Mouse (Mus musculus) brain, embryonic 18.5 days (tissue): ENCODE results near the gene Rbbp5.
"Not testable (repeated sequence)": the region's sequence is repeated elsewhere in the genome, so short reads cannot be mapped to it uniquely, and the experiment has no call there.

ENCODE experiments used
- DNase-seq: peaks from one replicate; pipeline ENCODE4 v3.0.0-alpha.2; 2012; ENCODE audit warnings: low read depth, low spot score

Gene Rbbp5

GRCm38 (mm10) chr1:132476928-132477691 lies at the start of gene Rbbp5:
Gene Rbbp5 (plus strand): TSS chr1:132477365.
- peak; percentile 78 for DNase-seq

GRCm38 (mm10) chr1:132430818-132431217 lies 46.3 kb upstream of the Rbbp5 start:
- no peak for DNase-seq

GRCm38 (mm10) chr1:132431716-132432115 lies 45.4 kb upstream of the Rbbp5 start:
- DNase-seq = no peak

GRCm38 (mm10) chr1:132433349-132433748 lies 43.8 kb upstream of the Rbbp5 start:
- DNase-seq = no peak

- no peak for DNase-seq
Observed at GRCm38 (mm10) chr1:132434032-132434431, 43.1 kb upstream of the Rbbp5 start.

GRCm38 (mm10) chr1:132436320-132436958 lies 40.7 kb upstream of the Rbbp5 start:
- DNase-seq = no peak

- no peak for DNase-seq
Observed at GRCm38 (mm10) chr1:132436960-132437359, 40.2 kb upstream of the Rbbp5 start.

GRCm38 (mm10) chr1:132437389-132437788 lies 39.8 kb upstream of the Rbbp5 start:
- DNase-seq = no peak

- DNase-seq = no peak
Observed at GRCm38 (mm10) chr1:132440896-132441435, 36.2 kb upstream of the Rbbp5 start.

GRCm38 (mm10) chr1:132449742-132450141 lies 27.4 kb upstream of the Rbbp5 start:
- no peak for DNase-seq

- DNase-seq = no peak
Observed at GRCm38 (mm10) chr1:132464651-132465050, 12.5 kb upstream of the Rbbp5 start.

GRCm38 (mm10) chr1:132468926-132469325 lies 8.2 kb upstream of the Rbbp5 start:
- no peak for DNase-seq

- DNase-seq = no peak
Observed at GRCm38 (mm10) chr1:132469519-132469918, 7.6 kb upstream of the Rbbp5 start.

- DNase-seq = not testable (repeated sequence)
Observed at GRCm38 (mm10) chr1:132470031-132470430, 7.1 kb upstream of the Rbbp5 start.

GRCm38 (mm10) chr1:132471032-132471431 lies 6.1 kb upstream of the Rbbp5 start:
- no peak for DNase-seq

GRCm38 (mm10) chr1:132471499-132471898 lies 5.7 kb upstream of the Rbbp5 start:
- no peak for DNase-seq

- DNase-seq = no peak
Observed at GRCm38 (mm10) chr1:132472537-132472936, 4.6 kb upstream of the Rbbp5 start.

GRCm38 (mm10) chr1:132474496-132474895 lies 2.7 kb upstream of the Rbbp5 start:
- no peak for DNase-seq

GRCm38 (mm10) chr1:132476575-132476927 lies 614 bp upstream of the Rbbp5 start:
- DNase-seq = no peak

GRCm38 (mm10) chr1:132479438-132479837 lies 2.3 kb downstream of the Rbbp5 start:
- no peak for DNase-seq

- DNase-seq = no peak
Observed at GRCm38 (mm10) chr1:132481619-132482018, 4.5 kb downstream of the Rbbp5 start.

GRCm38 (mm10) chr1:132483234-132483633 lies 6.1 kb downstream of the Rbbp5 start:
- DNase-seq = no peak

GRCm38 (mm10) chr1:132483759-132484158 lies 6.6 kb downstream of the Rbbp5 start:
- no peak for DNase-seq
